Mouse (Mus musculus) CH12.LX (cell line): ENCODE results near the gene Fkbp1b. TPM values are rescaled to one million over a fixed set of nuclear protein-coding genes. Genes with fewer than 3 reads are reported as not detected.

Experiments
- DNase-seq: peaks from one replicate; pipeline ENCODE4 v3.0.0-alpha.2; 2013; ENCODE audit errors: extremely low read depth
- H3K27ac ChIP-seq: 2 replicates; pipeline ENCODE4 v1.5.1; 2012; ENCODE audit warnings: low read depth, mild to moderate bottlenecking, control low read depth, moderate library complexity; ENCODE audit not compliant: insufficient read depth
- H3K27me3 ChIP-seq: replicated peaks from 2 replicates; pipeline ENCODE3; 2012; ENCODE audit warnings: inconsistent platforms
- H3K36me3 ChIP-seq, 2 experiments: replicated peaks in 1 of 2; 2 replicates each; pipeline versions ENCODE3 to v1.6.1; 2012; ENCODE audit warnings: inconsistent platforms in 1 of 2, low read length in 1 of 2, mild to moderate bottlenecking in 1 of 2, mixed read lengths in 1 of 2, moderate library complexity in 1 of 2; ENCODE audit not compliant: control insufficient read depth in 1 of 2, insufficient read depth in 1 of 2
- H3K4me1 ChIP-seq, 2 experiments: 2 replicates each; pipeline ENCODE4 v1.6.1; 2012; ENCODE audit warnings: inconsistent platforms in 1 of 2, moderate library complexity in 1 of 2; ENCODE audit not compliant: insufficient read depth in 2 of 2, control insufficient read depth in 1 of 2
- H3K4me2 ChIP-seq: 2 replicates; pipeline ENCODE4 v1.6.1; 2012; ENCODE audit warnings: low read depth, mild to moderate bottlenecking, control low read depth; ENCODE audit not compliant: poor library complexity, insufficient read depth, severe bottlenecking
- H3K4me3 ChIP-seq, 3 experiments: fragments of 150-350 bp in 1 of 3; sonication (generic) in 1 of 3; replicated peaks in 1 of 3; 2 replicates each; pipeline versions ENCODE3 to v1.5.1; 2011 to 2012; ENCODE audit warnings: low read depth in 2 of 3, low read length in 2 of 3, mild to moderate bottlenecking in 2 of 3, moderate library complexity in 2 of 3, control low read depth in 1 of 3, improper control_type of control experiment in 1 of 3, inconsistent platforms in 1 of 3, mixed read lengths in 1 of 3; ENCODE audit not compliant: poor library complexity in 1 of 3
- H3K79me2 ChIP-seq: replicated peaks from 2 replicates; pipeline ENCODE4 v1.6.1; 2012; ENCODE audit warnings: mild to moderate bottlenecking, moderate library complexity; ENCODE audit not compliant: control insufficient read depth, poor library complexity, insufficient read depth, severe bottlenecking; ENCODE audit errors: extremely low read depth
- H3K9ac ChIP-seq: 2 replicates; pipeline ENCODE4 v1.6.1; 2012; ENCODE audit warnings: low read depth, mild to moderate bottlenecking, control low read depth, moderate library complexity; ENCODE audit not compliant: insufficient read depth
- H3K9me3 ChIP-seq: replicated peaks from 2 replicates; pipeline ENCODE3; 2012; ENCODE audit warnings: low read length, inconsistent platforms, mixed read lengths
- BHLHE40 ChIP-seq: IDR thresholded peaks from 2 replicates; pipeline ENCODE4 v1.6.1; 2011; ENCODE audit warnings: mild to moderate bottlenecking, low read depth, low read length, improper control_type of control experiment
- CHD1 ChIP-seq: IDR thresholded peaks from 2 replicates; pipeline ENCODE4 v1.6.1; 2012; ENCODE audit warnings: low read depth, low read length, improper control_type of control experiment, inconsistent platforms
- CTCF ChIP-seq, 2 experiments: IDR thresholded peaks in 1 of 2; conservative IDR thresholded peaks in 1 of 2; 2 replicates each; pipeline ENCODE4 v1.5.1; 2011 to 2012; ENCODE audit warnings: low read depth in 2 of 2, low read length in 2 of 2, improper control_type of control experiment in 1 of 2, inconsistent platforms in 1 of 2, mild to moderate bottlenecking in 1 of 2, moderate library complexity in 1 of 2
- E2F4 ChIP-seq: IDR thresholded peaks from 2 replicates; pipeline ENCODE4 v1.6.1; 2011; ENCODE audit warnings: low read depth, low read length, improper control_type of control experiment; ENCODE audit not compliant: insufficient replicate concordance
- ETS1 ChIP-seq: conservative IDR thresholded peaks from 2 replicates; pipeline ENCODE4 v1.6.1; 2012; ENCODE audit warnings: low read depth, mild to moderate bottlenecking, inconsistent platforms, low read length, improper control_type of control experiment, moderate library complexity
- HCFC1 ChIP-seq: IDR thresholded peaks from 2 replicates; pipeline ENCODE4 v1.6.1; 2012; ENCODE audit warnings: low read depth, mild to moderate bottlenecking, inconsistent platforms, low read length, improper control_type of control experiment
- JUN ChIP-seq: IDR thresholded peaks from 2 replicates; pipeline ENCODE4 v1.6.1; 2011; ENCODE audit warnings: low read depth, mild to moderate bottlenecking, low read length, improper control_type of control experiment, moderate library complexity; ENCODE audit not compliant: insufficient read depth
- MAFK ChIP-seq: IDR thresholded peaks from 2 replicates; pipeline ENCODE4 v1.6.1; 2011; ENCODE audit warnings: low read length, improper control_type of control experiment; ENCODE audit not compliant: insufficient replicate concordance
- MAX ChIP-seq: IDR thresholded peaks from 2 replicates; pipeline ENCODE4 v1.6.1; 2011; ENCODE audit warnings: low read length, improper control_type of control experiment
- MAZ ChIP-seq: IDR thresholded peaks from 2 replicates; pipeline ENCODE4 v1.6.1; 2012; ENCODE audit warnings: low read depth, mild to moderate bottlenecking, inconsistent platforms, low read length, improper control_type of control experiment, moderate library complexity
- MEF2A ChIP-seq: IDR thresholded peaks from 2 replicates; pipeline ENCODE4 v1.6.1; 2014; ENCODE audit warnings: low read depth, mild to moderate bottlenecking, inconsistent platforms, low read length, improper control_type of control experiment, borderline replicate concordance
- NELFE ChIP-seq: IDR thresholded peaks from 2 replicates; pipeline ENCODE4 v1.6.1; 2011; ENCODE audit warnings: low read depth, low read length, improper control_type of control experiment
- NRF1 ChIP-seq: IDR thresholded peaks from 2 replicates; pipeline ENCODE4 v1.6.1; 2014; ENCODE audit warnings: low read depth, mild to moderate bottlenecking, inconsistent platforms, low read length, improper control_type of control experiment, moderate library complexity
- PAX5 ChIP-seq: IDR thresholded peaks from 2 replicates; pipeline ENCODE4 v1.6.1; 2012; ENCODE audit warnings: low read length, inconsistent platforms, mixed read lengths
- RAD21 ChIP-seq: IDR thresholded peaks from 2 replicates; pipeline ENCODE4 v1.6.1; 2011; ENCODE audit warnings: low read depth, mild to moderate bottlenecking, low read length, improper control_type of control experiment, moderate library complexity
- SIN3A ChIP-seq: IDR thresholded peaks from 2 replicates; pipeline ENCODE4 v1.6.1; 2012; ENCODE audit warnings: low read length, improper control_type of control experiment, inconsistent platforms
- SMC3 ChIP-seq: IDR thresholded peaks from 2 replicates; pipeline ENCODE4 v1.6.1; 2011; ENCODE audit warnings: low read depth, low read length, improper control_type of control experiment
- UBTF ChIP-seq: IDR thresholded peaks from 2 replicates; pipeline ENCODE4 v1.6.1; 2012; ENCODE audit warnings: low read depth, mild to moderate bottlenecking, inconsistent platforms, low read length, improper control_type of control experiment, moderate library complexity
- USF1 ChIP-seq: IDR thresholded peaks from 2 replicates; pipeline ENCODE4 v1.6.1; 2014; ENCODE audit warnings: low read depth, mild to moderate bottlenecking, inconsistent platforms, low read length, improper control_type of control experiment
- USF2 ChIP-seq: conservative IDR thresholded peaks from 2 replicates; pipeline ENCODE4 v1.6.1; 2011; ENCODE audit warnings: low read depth, low read length, improper control_type of control experiment
- ZC3H11A ChIP-seq: IDR thresholded peaks from 2 replicates; pipeline ENCODE4 v1.6.1; 2012; ENCODE audit warnings: low read depth, mild to moderate bottlenecking, inconsistent platforms, low read length, improper control_type of control experiment
- ZMIZ1 ChIP-seq: IDR thresholded peaks from 2 replicates; pipeline ENCODE4 v1.6.1; 2012; ENCODE audit warnings: low read depth, mild to moderate bottlenecking, inconsistent platforms, low read length, improper control_type of control experiment
- dilution Hi-C: fragments of 300-500 bp; cut with MboI; formaldehyde crosslinking; loops from 2 replicates; pipeline ENCODE4 v1.14.3; 2020; ENCODE audit warnings: low sequenced_read_pairs; ENCODE audit not compliant: extremely low pct_unique_long_range_greater_than_20kb, extremely low pct_ligation_motif_present
- in situ Hi-C: fragments of 300-500 bp; cut with MboI; formaldehyde crosslinking; loops from 3 replicates; pipeline ENCODE4 v1.14.3; 2019; ENCODE audit warnings: low sequenced_read_pairs, low pct_ligation_motif_present, low pct_unique_long_range_greater_than_20kb, mixed read lengths
- polyA plus RNA-seq: library from polyadenylated mRNA; unstranded; fragments of >175 nt; gene quantifications from 2 replicates; pipeline ENCODE4 v1.2.1, GENCODE M21; 2012; ENCODE audit warnings: low read depth; ENCODE audit not compliant: insufficient read length
- total RNA-seq, 2 experiments: library from RNA; depleted of rRNA; stranded (reverse); fragments of 300-350 nt in 1 of 2; fragments of >200 nt in 1 of 2; gene quantifications; 2 replicates each; pipeline ENCODE4 v1.2.3; 2012 to 2014

Fkbp1b gene
- total and polyA plus RNA-seq, 3 experiments, result 0.38 TPM; not detected in 2

DNA sequence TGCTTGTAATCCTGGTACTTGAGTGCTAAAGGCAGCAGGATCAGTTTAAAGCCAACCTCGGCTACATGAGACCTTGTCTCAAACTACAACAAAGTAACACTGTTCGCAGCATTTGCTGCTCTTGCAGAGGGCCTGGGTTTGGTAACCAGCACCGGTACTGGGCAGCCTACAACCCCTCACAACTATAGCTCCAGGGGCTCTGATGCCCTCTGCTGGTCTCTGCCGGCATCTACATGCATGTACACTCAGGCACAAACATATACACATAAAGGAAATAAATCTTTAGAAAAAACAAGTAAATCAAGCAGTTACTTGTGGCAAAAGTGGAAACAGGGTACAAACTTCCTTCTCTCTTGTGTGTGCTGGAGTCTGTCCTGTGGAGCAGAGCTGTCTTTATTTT, 21.3 kb upstream of the Fkbp1b start:
- TF ChIP-seq MAFK (no peak), SMC3 (0 out of 2 replicates have a peak, but pooled peaks have one; percentile 13), BHLHE40 (no peak), USF2 (no peak), JUN (no peak), NRF1 (no peak), CTCF (conservative IDR thresholded peaks at IDR 0.05 in 1 of 2, IDR thresholded peaks at IDR 0.05 in 1 of 2; ENCODE audit: low read depth in 2 of 2, low read length in 2 of 2) (peak in 1 of 2 experiments; percentile 46; a peak in 2 of 4 replicates), ETS1 (no peak), RAD21 (peak; percentile 9)

DNA sequence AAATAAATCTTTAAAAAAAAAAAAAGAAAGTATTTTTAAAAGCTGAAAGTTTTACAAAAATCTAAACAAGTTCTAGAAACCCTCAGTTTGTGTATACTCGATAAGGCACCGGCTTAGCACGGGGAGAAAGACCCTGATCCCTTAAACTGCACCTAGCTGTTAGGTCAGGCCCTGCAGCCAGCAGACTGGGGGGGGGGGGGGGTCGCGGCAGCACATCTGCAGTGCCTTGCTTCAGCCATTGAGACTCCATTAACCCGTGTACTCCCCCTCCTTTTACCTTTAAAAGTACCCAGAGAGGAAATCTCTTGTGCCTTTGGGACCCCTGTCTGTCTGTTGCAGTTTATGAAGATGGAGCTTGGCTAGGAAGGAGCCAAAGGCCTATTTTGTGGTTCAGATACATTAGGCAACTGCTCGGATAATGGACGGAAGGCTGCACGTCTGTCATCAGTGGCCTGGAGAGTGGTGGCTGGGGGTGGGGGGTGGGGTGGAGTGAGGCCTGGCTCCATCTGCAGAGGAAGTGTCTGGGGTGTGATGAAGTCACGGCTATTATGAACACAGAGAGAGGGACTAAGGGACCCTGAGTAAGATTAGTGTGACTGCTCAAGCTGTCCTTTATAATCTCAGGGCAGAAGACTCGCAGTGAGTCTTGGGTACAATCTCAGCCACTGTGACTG, 18.0 kb upstream of the Fkbp1b start:
- H3K4me3 ChIP-seq, result no peak overlapping the region
- peaks cover 2% of the 10 kb centered on the region for H3K9me3 ChIP-seq
- dilution Hi-C loops (no loop called here), in situ Hi-C loops (no loop called here)
- peaks cover 20 to 54% of the 10 kb centered on the region in 2 experiments for H3K36me3 ChIP-seq
- H3K4me1 ChIP-seq, result no peaks in the 10 kb centered on the region
- H3K27ac ChIP-seq, result no peak overlapping the region
- no peaks in the 10 kb centered on the region for H3K27me3 ChIP-seq
- no peaks in the 10 kb centered on the region for H3K79me2 ChIP-seq
- no peak overlapping the region for H3K4me2 ChIP-seq
- no peak overlapping the region for H3K9ac ChIP-seq
- TF ChIP-seq HCFC1 (no peak), USF1 (no peak), CHD1 (no peak), NELFE (no peak), MAX (no peak), ZC3H11A (no peak), PAX5 (no peak), MEF2A (no peak), NRF1 (no peak), MAZ (no peak), E2F4 (no peak), RAD21 (no peak), UBTF (no peak), SIN3A (no peak), ZMIZ1 (no peak), MAFK (no peak)
- DNase-seq, result no peak

More for the DNA sequence above, 21.3 kb upstream of the Fkbp1b start:
- Histone ChIP-seq H3K9me3 (peaks cover 2% of the 10 kb centered on the region), H3K36me3 (peaks cover 4 to 40% of the 10 kb centered on the region in 2 experiments), H3K4me3 (no peak overlapping the region), H3K27ac (no peak overlapping the region), H3K27me3 (no peaks in the 10 kb centered on the region), H3K9ac (no peak overlapping the region), H3K79me2 (no peaks in the 10 kb centered on the region), H3K4me2 (no peak overlapping the region), H3K4me1 (no peaks in the 10 kb centered on the region)
- no peak for DNase-seq
- in situ Hi-C loops, result no loop called here
- dilution Hi-C loops, result no loop called here
